In the genomic region with DNA sequence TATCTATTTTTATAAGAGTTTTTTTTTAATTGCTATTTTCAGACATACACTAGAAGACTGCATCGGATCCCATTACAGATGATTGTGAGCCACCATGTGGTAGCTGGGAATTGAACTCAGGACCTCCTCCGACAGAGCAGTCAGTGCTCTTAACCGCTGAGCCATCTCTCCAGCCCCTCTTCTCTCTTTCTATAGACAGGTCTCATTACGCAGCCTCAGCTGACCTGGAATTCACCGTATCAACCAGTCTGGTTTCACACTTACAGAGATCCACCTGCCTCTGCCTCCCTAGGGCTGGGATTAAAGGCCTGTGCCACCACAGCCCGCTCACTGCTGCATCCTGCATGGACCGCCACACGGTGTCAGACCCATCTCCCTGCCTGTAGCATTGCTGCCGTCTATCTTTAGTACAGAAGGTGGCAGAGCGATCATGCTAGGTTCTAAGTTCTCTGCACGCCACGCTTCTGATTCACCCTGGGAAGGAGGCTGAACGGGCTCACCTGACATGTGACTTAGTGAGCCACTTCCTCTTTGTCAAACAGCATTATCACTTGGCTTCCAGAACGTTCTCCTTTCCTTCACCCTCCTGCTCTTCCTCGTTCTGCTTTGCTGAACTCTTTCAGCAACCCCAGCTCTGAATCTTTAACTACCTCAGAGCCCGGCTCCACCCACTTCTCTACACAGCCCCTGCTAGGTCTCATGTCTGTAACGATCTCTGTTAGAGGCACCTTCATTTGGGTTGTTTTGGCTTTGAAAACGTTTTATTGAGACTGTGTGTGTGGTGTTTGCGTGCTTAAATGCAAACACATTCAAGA, we compare ENCODE assay signal across 10 mouse cellular contexts. TPM values are rescaled to one million over a fixed set of nuclear protein-coding genes. Genes with fewer than 3 reads are reported as not detected.
A peak's percentile ranks its signal among the peaks of the same experiment; 100 is the strongest.
DNase-seq lines count a peak whose midpoint lies in the region; ATAC-seq and TF ChIP-seq lines count a peak whose summit lies in the region.
"Had no signal": no experiment of that assay in that cellular context is flagged by ENCODE, and none has a peak within 500 bp of the region (broad histone marks: within the 10 kb centered on the region; RNA-seq: fewer than 3 reads in every experiment).

No protein-coding gene starts in this region.

- H3K79me2 ChIP-seq in liver, adult 2 months (ENCODE audit: control insufficient read depth, insufficient read depth, low read length) = 0 out of 2 replicates have a peak, but pooled peaks cover under 1% of the 10 kb centered on the region

- H3K4me3 ChIP-seq in brown adipose tissue, adult 24 weeks (ENCODE audit: insufficient read depth, low read depth, low read length) = 0 out of 2 replicates have a peak overlapping the region, but pooled peaks have one; percentile 5
- H3K4me3 ChIP-seq in liver, adult 2 months (ENCODE audit: insufficient read depth, low read depth, low read length) = no peak overlapping the region
- no peak overlapping the region for H3K4me3 ChIP-seq in neural tube, embryonic 15.5 days (replicated peaks)

- H3K36me3 ChIP-seq in liver, adult 2 months (ENCODE audit: control insufficient read depth, insufficient read depth, low read length) = no peaks in the 10 kb centered on the region
- no peaks in the 10 kb centered on the region for H3K36me3 ChIP-seq in neural tube, embryonic 15.5 days

- no peak overlapping the region for H3K9ac ChIP-seq in liver, adult 2 months (ENCODE audit: low read depth, low read length)
- no peak overlapping the region for H3K9ac ChIP-seq in neural tube, embryonic 15.5 days (replicated peaks)

- intact Hi-C loops in left cerebral cortex, postnatal 14 days (cut with DNase I) = no loop called here

- peak; percentile 19; the same call in 1 of the 2 replicates for TF ChIP-seq CTCF in liver, adult 2 months (IDR thresholded peaks at IDR 0.05; ENCODE audit: low read depth, low read length)

- DNase-seq in liver, adult 2 months (ENCODE audit: extremely low read depth, low read depth, low spot score) = no peak
- peak; percentile 29 for DNase-seq in skeletal muscle tissue, adult 2 months (ENCODE audit: low read depth, low spot score)
- no peak for DNase-seq in frontal cortex, postnatal 10 days (ENCODE audit: low spot score in 2 of 2)
- no peak for DNase-seq in left cerebral cortex, postnatal 14 days (ENCODE audit: low spot score in 2 of 2)
- DNase-seq in urinary bladder, postnatal 25 days (ENCODE audit: low spot score) = no peak

- no peaks in the 10 kb centered on the region for H3K27me3 ChIP-seq in liver, adult 2 months (ENCODE audit: control insufficient read depth, insufficient read depth, low read length)
- no peaks in the 10 kb centered on the region for H3K27me3 ChIP-seq in neural tube, embryonic 15.5 days (replicated peaks)

- 62% methylated on average over 19 of the region's 19 CpGs for WGBS in liver, adult 2 months
- WGBS in neural tube, embryonic 15.5 days = 76% methylated on average over 19 of the region's 19 CpGs

- H3K9me3 ChIP-seq in neural tube, embryonic 15.5 days (replicated peaks) = no peaks in the 10 kb centered on the region

- no peak overlapping the region for H3K4me2 ChIP-seq in neural tube, embryonic 15.5 days

- H3K27ac ChIP-seq in brown adipose tissue, adult 24 weeks (replicated peaks; ENCODE audit: low read depth, low read length) = peak overlapping the region; percentile 17; the same call in 1 of the 2 replicates
- peak overlapping the region; percentile 18 for H3K27ac ChIP-seq in liver, adult 2 months (replicated peaks; ENCODE audit: insufficient read depth, low read depth, low read length)
- no peak overlapping the region for H3K27ac ChIP-seq in neural tube, embryonic 15.5 days (replicated peaks)

- ATAC-seq in CD4-positive, CD25-positive, alpha-beta regulatory T cell, adult 4 months = peak; percentile 91
- no peak for ATAC-seq in neural tube, embryonic 15.5 days (ENCODE audit: low FRiP score)

- no peak for TF ChIP-seq POLR2A in liver, adult 2 months (IDR thresholded peaks at IDR 0.05; ENCODE audit: extremely low read depth, insufficient read depth, low read length)

- 0 out of 2 replicates have a peak, but pooled peaks cover 2% of the 10 kb centered on the region for H3K4me1 ChIP-seq in brown adipose tissue, adult 24 weeks (ENCODE audit: control insufficient read depth, insufficient read depth, insufficient read length, low read length)
- peaks cover 16% of the 10 kb centered on the region for H3K4me1 ChIP-seq in liver, adult 2 months (ENCODE audit: control insufficient read depth, insufficient read depth, low read length)
- peaks cover 4% of the 10 kb centered on the region for H3K4me1 ChIP-seq in neural tube, embryonic 15.5 days

RNA-seq across cellular contexts. Expression of gene Oasl1, which starts 1.3 kb away (rescaled TPM):
- 1 to 10 TPM; 5.8 to 9.1 TPM for polyA plus RNA-seq in CD4-positive, CD25-positive, alpha-beta regulatory T cell, adult 4 months (2017; shearing (Covaris generic))
- 1.2 TPM in 1 of 2 replicates, not detected in the other for polyA plus RNA-seq in brown adipose tissue, adult 24 weeks (2012; ENCODE audit: insufficient read depth, insufficient read length, missing spikeins)
- 5.8 and 6.6 TPM in 2 replicates for total RNA-seq in liver, adult 2 months (2014; rRNA removed)
- polyA plus RNA-seq in liver, adult 2 months (2012; rRNA removed) = 15.4 and 16.8 TPM in 2 replicates
- polyA plus RNA-seq in neural tube, embryonic 15.5 days (2015; fragmentation: Nextera tagmentation; extraction: Ambion mirVana) = 0.79 and 1.2 TPM in 2 replicates
- total RNA-seq in left cerebral cortex, postnatal 14 days (2021) = not detected

RNA-seq across cellular contexts. Expression of gene 2210016L21Rik, which starts 20.2 kb away (rescaled TPM):
- polyA plus RNA-seq in CD4-positive, CD25-positive, alpha-beta regulatory T cell, adult 4 months (2017; shearing (Covaris generic)) = 10 to 100 TPM; 34.5 to 46.3 TPM
- 11.2 and 11.3 TPM in 2 replicates for polyA plus RNA-seq in brown adipose tissue, adult 24 weeks (2012; ENCODE audit: insufficient read depth, insufficient read length, missing spikeins)
- 3.0 and 5.2 TPM in 2 replicates for total RNA-seq in liver, adult 2 months (2014; rRNA removed)
- polyA plus RNA-seq in liver, adult 2 months (2012; rRNA removed) = 5.2 and 6.1 TPM in 2 replicates
- 138 and 147 TPM in 2 replicates for polyA plus RNA-seq in neural tube, embryonic 15.5 days (2015; fragmentation: Nextera tagmentation; extraction: Ambion mirVana)
- 100 to 1,000 TPM; 210 to 248 TPM for total RNA-seq in left cerebral cortex, postnatal 14 days (2021)

RNA-seq across cellular contexts. Expression of gene Oasl2, which starts 25.0 kb away (rescaled TPM):
- polyA plus RNA-seq in CD4-positive, CD25-positive, alpha-beta regulatory T cell, adult 4 months (2017; shearing (Covaris generic)) = 10 to 100 TPM; 19.0 to 21.2 TPM
- 3.3 and 5.9 TPM in 2 replicates for polyA plus RNA-seq in brown adipose tissue, adult 24 weeks (2012; ENCODE audit: insufficient read depth, insufficient read length, missing spikeins)
- 4.1 and 6.3 TPM in 2 replicates for total RNA-seq in liver, adult 2 months (2014; rRNA removed)
- 1.5 and 4.2 TPM in 2 replicates for polyA plus RNA-seq in liver, adult 2 months (2012; rRNA removed)
- 4.2 and 22.0 TPM in 2 replicates for polyA plus RNA-seq in neural tube, embryonic 15.5 days (2015; fragmentation: Nextera tagmentation; extraction: Ambion mirVana)
- total RNA-seq in left cerebral cortex, postnatal 14 days (2021) = 1 to 10 TPM in 1 of 2 experiments, under 1 TPM in 1; 0.57 to 1.8 TPM

RNA-seq across cellular contexts. Expression of gene Hnf1a, which starts 49.1 kb away (rescaled TPM):
- under 1 TPM in 1 of 2 experiments, not detected in 1; 0.09 TPM for polyA plus RNA-seq in CD4-positive, CD25-positive, alpha-beta regulatory T cell, adult 4 months (2017; shearing (Covaris generic))
- polyA plus RNA-seq in brown adipose tissue, adult 24 weeks (2012; ENCODE audit: insufficient read depth, insufficient read length, missing spikeins) = not detected in 2 replicates
- total RNA-seq in liver, adult 2 months (2014; rRNA removed) = 6.1 and 9.3 TPM in 2 replicates
- 13.5 and 19.2 TPM in 2 replicates for polyA plus RNA-seq in liver, adult 2 months (2012; rRNA removed)
- polyA plus RNA-seq in neural tube, embryonic 15.5 days (2015; fragmentation: Nextera tagmentation; extraction: Ambion mirVana) = 0.05 and 1.6 TPM in 2 replicates
- not detected for total RNA-seq in left cerebral cortex, postnatal 14 days (2021)
- total RNA-seq: left cerebral cortex, postnatal 25 days had no signal
- polyA plus RNA-seq: cortical plate, adult 2 months had no signal
